Mouse (Mus musculus): ENCODE measurements around the gene Ecpas. TPM values are rescaled to one million over a fixed set of nuclear protein-coding genes. Genes with fewer than 3 reads are reported as not detected.

Ecpas gene
- total RNA-seq, 2 experiments from 2014 or later = 129 to 131 TPM

Other genes with a start within 250 kb of the Ecpas start
- under 1 TPM; 0.14 to 0.17 TPM for gene Olfr267, start 125.0 kb downstream of the Ecpas start, total RNA-seq (2021)
- gene Zkscan16, start 30.9 kb upstream of the Ecpas start, total RNA-seq (2021) = under 1 TPM; 0.21 to 0.25 TPM
- 10 to 100 TPM in 1 of 2 experiments, 1 to 10 TPM in 1; 8.5 to 11.4 TPM for gene Ptgr1, start 74.4 kb upstream of the Ecpas start, total RNA-seq (2021)
- 10 to 100 TPM; 16.4 to 16.8 TPM for gene Dnajc25, start 82.3 kb upstream of the Ecpas start, total RNA-seq (2021)
- gene Gm20503, start 90.5 kb upstream of the Ecpas start, total RNA-seq (2021) = 1 to 10 TPM; 3.4 to 5.1 TPM
- 10 to 100 TPM; 28.8 to 31.8 TPM for gene Gng10, start 122.3 kb upstream of the Ecpas start, total RNA-seq (2021)
- not detected for gene AI481877, start 226.2 kb upstream of the Ecpas start, total RNA-seq (2021)

Data from heart, postnatal 4 days (tissue).